Mouse (Mus musculus) liver, embryonic 16.5 days (tissue): ENCODE results near the gene Fyttd1. TPM values are rescaled to one million over a fixed set of nuclear protein-coding genes. Genes with fewer than 3 reads are reported as not detected.

Source experiments
- ATAC-seq: fragments of 200-750 bp; cut with Nextera tagmentation; 2 replicates; pipeline ENCODE4 v1.8.0; 2017; ENCODE audit warnings: low read depth, mild to moderate bottlenecking, moderate number of reproducible peaks, moderate library complexity
- H3K27ac ChIP-seq: fragments of 300-500 bp; sonication (generic); 2 replicates; pipeline ENCODE4 v1.5.1; 2014; ENCODE audit warnings: mild to moderate bottlenecking, low read length
- H3K27me3 ChIP-seq: fragments of 300-500 bp; sonication (generic); 2 replicates; pipeline ENCODE4 v1.6.1; 2014; ENCODE audit warnings: low read depth, low read length, mixed read lengths; ENCODE audit not compliant: control insufficient read depth, insufficient read depth
- H3K36me3 ChIP-seq: fragments of 300-500 bp; sonication (generic); 2 replicates; pipeline ENCODE4 v1.6.1; 2014; ENCODE audit warnings: mild to moderate bottlenecking; ENCODE audit not compliant: control insufficient read depth, insufficient read depth
- H3K4me1 ChIP-seq: fragments of 300-500 bp; sonication (generic); 2 replicates; pipeline ENCODE4 v1.6.1; 2014; ENCODE audit warnings: low read depth, low read length, mixed read lengths; ENCODE audit not compliant: control insufficient read depth
- H3K4me2 ChIP-seq: fragments of 300-500 bp; sonication (generic); 2 replicates; pipeline ENCODE4 v1.6.1; 2014; ENCODE audit warnings: low read depth, low read length, mixed read lengths
- H3K4me3 ChIP-seq: fragments of 300-500 bp; sonication (generic); 2 replicates; pipeline ENCODE4 v1.5.1; 2014; ENCODE audit warnings: low read depth, mild to moderate bottlenecking, low read length
- H3K9ac ChIP-seq: fragments of 300-500 bp; sonication (generic); 2 replicates; pipeline ENCODE4 v1.6.1; 2014; ENCODE audit warnings: low read depth, low read length
- H3K9me3 ChIP-seq: fragments of 300-500 bp; sonication (generic); replicated peaks from 2 replicates; pipeline ENCODE4 v1.6.1; 2016; ENCODE audit warnings: low read length; ENCODE audit not compliant: control insufficient read depth
- WGBS: fragments of 180-500 bp; shearing (Covaris S2); extraction: QIAGEN DNeasy Blood & Tissue Kit; methylation state at CpG from one replicate; pipeline ENCODE4 v1.1.7; 2014; ENCODE audit not compliant: insufficient replicate concordance; 5-methylcytosine and 5-hydroxymethylcytosine counted together
- polyA plus RNA-seq: library from polyadenylated mRNA; unstranded; fragments of >200 nt; fragmentation: Nextera tagmentation; extraction: Ambion mirVana; gene quantifications from 2 replicates; pipeline ENCODE4 v1.2.1, GENCODE M21; 2015

The Fyttd1 gene
- 24.9 and 27.0 TPM in 2 replicates for polyA plus RNA-seq

DNA sequence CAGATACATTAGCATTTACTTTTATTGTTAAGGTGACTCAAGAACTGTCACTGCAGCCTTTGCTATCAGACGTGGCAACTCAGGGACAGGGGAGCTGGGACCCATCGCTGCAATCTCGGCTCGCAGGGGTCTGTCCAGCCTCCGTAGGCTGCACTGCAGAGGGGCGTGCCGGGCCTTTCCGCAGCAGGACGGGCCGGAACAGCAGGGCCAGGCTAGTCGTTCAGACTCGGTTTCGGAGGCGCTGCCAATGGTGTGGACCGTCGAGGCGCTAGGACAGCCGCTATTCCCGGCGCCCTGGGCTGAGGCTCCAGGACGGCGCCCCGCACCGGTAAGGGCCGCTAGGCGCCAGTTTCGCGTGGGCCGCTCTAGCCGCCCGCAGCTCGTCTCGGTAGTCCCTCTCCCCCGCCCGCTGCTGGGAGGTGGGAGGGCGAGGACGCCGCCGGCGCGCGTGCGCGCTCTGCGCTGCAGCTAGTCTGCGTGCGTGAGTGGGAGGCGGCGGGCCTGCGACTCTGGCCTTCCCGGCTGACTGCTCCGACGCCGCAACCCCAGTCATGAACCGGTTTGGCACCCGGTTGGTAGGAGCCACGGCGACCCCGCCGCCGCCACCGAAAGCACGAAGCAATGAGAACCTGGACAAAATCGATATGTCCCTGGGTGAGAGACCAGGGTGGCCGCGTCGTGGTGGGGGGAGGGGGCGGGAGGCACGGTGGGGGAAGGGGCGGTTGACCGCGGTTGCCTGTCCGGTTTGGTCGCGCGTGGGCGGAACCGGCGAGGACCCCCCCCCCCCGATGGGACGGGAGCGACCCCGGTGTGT lies at the start of gene Fyttd1, which contains the start of gene Rubcn:
Fyttd1 (plus strand) TSS at position 158 of the 814 bp plus-strand sequence.
Rubcn (minus strand) TSS at position 424 of the 814 bp plus-strand sequence.
- H3K9ac ChIP-seq: peak within 1 kb of the TSS; percentile 83
- peaks cover 11% of the 10 kb centered on the region for H3K4me1 ChIP-seq
- ATAC-seq: peak; percentile 98
- H3K4me2 ChIP-seq: peak within 1 kb of the TSS; percentile 98
- peak within 1 kb of the TSS; percentile 74 for H3K27ac ChIP-seq
- H3K9me3 ChIP-seq: no peaks in the 10 kb centered on the region
- no peaks in the 10 kb centered on the region for H3K27me3 ChIP-seq
- under 1% methylated on average over 80 of the region's 83 CpGs for WGBS
- no peaks in the 10 kb centered on the region for H3K36me3 ChIP-seq
- H3K4me3 ChIP-seq: peak within 1 kb of the TSS; percentile 85

DNA sequence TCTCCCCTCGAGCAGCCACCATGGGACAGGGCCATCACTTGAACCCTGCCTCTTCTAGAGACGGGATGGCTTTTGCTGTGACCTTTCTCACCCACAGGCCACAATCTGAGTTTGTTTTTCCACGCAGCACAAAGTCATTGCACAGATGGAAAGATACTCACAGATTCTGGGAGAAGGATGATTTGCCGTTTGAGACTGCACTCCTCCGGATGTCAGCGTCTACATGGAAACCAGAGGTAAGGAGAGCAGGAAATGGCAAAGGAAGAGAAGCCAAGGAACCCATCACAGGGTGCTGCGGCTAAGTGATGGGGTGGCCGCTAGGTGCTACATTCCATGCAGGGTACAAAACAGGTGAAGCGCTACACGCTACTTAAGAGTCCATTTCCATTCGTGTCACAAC lies 48.2 kb upstream of the Fyttd1 start:
- Histone ChIP-seq H3K9ac (no peak overlapping the region), H3K4me2 (no peak overlapping the region), H3K27me3 (no peaks in the 10 kb centered on the region), H3K27ac (no peak overlapping the region), H3K4me3 (no peak overlapping the region), H3K4me1 (no peaks in the 10 kb centered on the region), H3K9me3 (no peaks in the 10 kb centered on the region), H3K36me3 (no peaks in the 10 kb centered on the region)
- no peak for ATAC-seq
- 79% methylated on average over 11 of the region's 11 CpGs for WGBS

DNA sequence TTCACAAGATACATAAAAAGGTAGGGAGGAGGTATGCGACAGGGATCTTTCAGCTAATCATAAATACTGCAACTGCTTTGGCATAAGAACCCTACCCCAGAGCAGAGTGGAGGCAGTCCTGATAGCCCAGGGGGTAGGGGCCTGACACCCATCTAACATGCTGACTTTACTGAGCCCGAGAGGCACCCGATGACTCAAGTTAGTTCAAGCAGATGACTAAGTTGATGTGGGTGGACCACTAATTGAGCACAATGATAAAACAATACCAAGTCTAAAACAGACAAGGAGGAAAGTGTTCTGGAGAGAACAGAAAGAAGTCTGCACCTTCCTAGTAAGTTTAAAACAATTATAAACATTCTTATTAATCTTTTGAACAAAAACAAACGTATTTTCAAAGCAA lies 45.8 kb upstream of the Fyttd1 start:
- 74% methylated on average over 4 of the region's 4 CpGs for WGBS

DNA sequence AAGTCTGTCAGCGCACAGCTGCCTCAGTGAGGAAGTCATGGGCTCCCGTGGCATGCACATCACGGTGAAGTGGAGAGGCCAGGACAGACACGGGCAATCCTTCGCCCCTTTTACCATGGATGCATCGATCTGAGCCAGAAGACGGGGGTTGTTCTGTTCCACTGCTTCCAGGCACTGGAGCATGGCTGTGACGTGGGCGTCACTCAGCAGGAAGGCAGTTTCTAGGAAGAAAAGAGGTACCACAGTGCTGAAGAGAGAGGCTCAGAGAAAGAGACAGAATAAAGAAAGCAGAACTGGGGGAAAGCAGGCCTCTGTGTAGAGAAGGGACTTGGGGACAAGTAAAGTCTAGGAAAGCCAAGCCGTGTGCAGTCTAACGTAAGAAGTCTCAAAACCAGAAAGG lies 30.2 kb upstream of the Fyttd1 start:
- Histone ChIP-seq H3K36me3 (peaks cover 6% of the 10 kb centered on the region; the same call in 1 of the 2 replicates), H3K27me3 (no peaks in the 10 kb centered on the region), H3K4me3 (no peak overlapping the region), H3K9me3 (no peaks in the 10 kb centered on the region), H3K4me2 (no peak overlapping the region), H3K9ac (no peak overlapping the region), H3K4me1 (no peaks in the 10 kb centered on the region), H3K27ac (no peak overlapping the region)
- WGBS: 78% methylated on average over 11 of the region's 11 CpGs
- ATAC-seq: no peak

More for the DNA sequence above, 45.8 kb upstream of the Fyttd1 start:
- Histone ChIP-seq H3K27ac (no peak overlapping the region), H3K36me3 (no peaks in the 10 kb centered on the region), H3K4me3 (no peak overlapping the region), H3K4me2 (no peak overlapping the region), H3K27me3 (no peaks in the 10 kb centered on the region), H3K4me1 (no peaks in the 10 kb centered on the region), H3K9me3 (no peaks in the 10 kb centered on the region), H3K9ac (no peak overlapping the region)
- ATAC-seq: no peak

DNA sequence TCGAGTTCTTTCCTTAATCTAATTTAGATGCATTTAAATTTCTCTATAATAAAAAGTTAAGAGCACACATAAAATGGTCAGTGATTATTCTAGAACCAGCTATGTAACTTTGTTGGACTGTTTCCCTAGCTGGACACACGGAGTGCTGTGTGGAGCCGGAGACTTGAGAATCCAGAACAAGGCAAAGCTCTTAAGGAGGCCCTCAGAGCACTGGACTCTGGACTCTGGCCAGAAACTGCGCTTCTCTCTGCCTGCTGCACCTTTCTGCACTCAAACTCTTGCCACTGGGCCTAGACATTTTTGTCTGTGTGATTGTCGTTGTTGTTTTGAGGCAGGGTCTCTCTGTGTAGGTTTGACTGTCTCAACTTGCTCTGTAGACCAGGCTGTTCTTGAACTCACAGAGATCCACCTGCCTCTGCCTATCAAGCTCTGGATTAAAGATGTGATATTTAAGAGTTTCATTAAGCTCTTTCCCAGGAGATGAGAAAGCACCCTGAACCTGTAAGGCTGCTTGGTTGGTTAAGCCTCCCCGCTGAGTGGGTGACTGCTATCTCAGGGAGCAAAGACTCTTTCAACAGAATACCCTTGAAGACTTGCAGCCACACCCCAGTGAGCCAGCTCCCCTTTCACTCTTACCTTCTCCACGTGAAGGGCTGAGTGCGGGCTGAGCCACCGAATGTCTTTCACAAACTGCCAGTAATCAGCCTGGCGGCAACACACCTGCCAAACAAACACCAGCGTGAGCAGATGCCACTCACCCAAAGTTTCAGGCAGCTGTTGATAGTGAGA lies 28.1 kb upstream of the Fyttd1 start:
- 78% methylated on average over 11 of the region's 11 CpGs for WGBS
- H3K9me3 ChIP-seq: no peaks in the 10 kb centered on the region
- no peak overlapping the region for H3K27ac ChIP-seq
- no peak overlapping the region for H3K4me2 ChIP-seq
- H3K4me1 ChIP-seq: peaks cover under 1% of the 10 kb centered on the region
- peaks cover 6% of the 10 kb centered on the region; the same call in 1 of the 2 replicates for H3K36me3 ChIP-seq
- H3K9ac ChIP-seq: no peak overlapping the region
- ATAC-seq: no peak
- H3K4me3 ChIP-seq: no peak overlapping the region
- no peaks in the 10 kb centered on the region for H3K27me3 ChIP-seq

DNA sequence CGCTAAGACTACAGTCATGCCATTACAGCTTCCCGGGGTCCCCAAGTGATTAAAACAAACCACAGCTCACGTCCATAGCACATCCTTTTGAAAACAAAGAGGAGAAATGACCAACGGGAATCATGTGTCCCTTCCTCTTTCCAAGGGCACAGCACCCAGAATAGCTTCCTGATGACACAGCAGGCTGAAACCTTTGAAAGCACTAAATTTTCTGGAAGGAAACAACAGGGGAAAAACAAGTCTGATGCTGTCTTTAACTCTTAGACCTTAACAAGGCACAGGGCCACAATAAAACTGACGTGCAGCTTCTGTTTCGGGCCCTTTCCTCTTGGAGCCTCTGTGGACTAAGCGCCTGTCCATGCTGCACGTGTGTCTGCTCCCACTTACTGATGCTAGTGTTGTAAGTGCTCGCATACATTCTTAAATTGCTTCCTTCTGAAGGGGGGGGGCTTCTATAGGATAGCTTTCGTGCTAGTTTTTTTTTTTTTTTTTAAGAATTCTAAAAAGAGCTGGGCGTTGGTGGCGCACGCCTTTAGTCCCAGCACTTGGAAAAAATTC lies 23.7 kb upstream of the Fyttd1 start:
- Histone ChIP-seq H3K27ac (no peak overlapping the region), H3K4me1 (peaks cover 4% of the 10 kb centered on the region), H3K9me3 (no peaks in the 10 kb centered on the region), H3K4me2 (no peak overlapping the region), H3K36me3 (no peaks in the 10 kb centered on the region), H3K27me3 (no peaks in the 10 kb centered on the region), H3K4me3 (no peak overlapping the region), H3K9ac (no peak overlapping the region)
- no peak for ATAC-seq
- 46% methylated on average over 13 of the region's 13 CpGs for WGBS

DNA sequence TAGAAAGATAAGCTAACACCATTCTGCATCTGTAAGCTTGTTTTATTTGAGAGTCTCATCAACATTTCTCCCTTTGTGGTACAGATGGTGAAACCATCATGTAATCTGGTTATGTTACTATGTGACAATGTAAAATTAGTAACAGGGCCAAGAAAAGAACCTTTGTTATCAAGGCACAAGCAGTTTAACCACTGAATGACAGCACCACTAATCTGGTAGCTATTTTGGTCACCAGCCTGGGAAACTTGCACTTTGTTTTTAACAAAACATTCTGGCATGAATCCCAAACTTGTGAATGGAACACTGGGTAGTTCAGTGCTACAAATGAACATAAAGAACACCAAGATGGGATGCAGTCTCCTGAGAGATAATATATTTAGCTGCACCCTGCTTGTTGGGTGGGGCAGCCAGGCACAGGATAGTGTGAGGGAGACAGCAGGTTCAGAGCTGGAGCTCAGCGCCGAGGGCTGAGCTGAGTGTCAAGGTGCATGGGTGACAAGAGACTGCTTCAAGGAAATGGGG lies 23.2 kb upstream of the Fyttd1 start:
- no peaks in the 10 kb centered on the region for H3K36me3 ChIP-seq
- H3K27ac ChIP-seq: no peak overlapping the region
- no peak overlapping the region for H3K9ac ChIP-seq
- 32% methylated on average over 2 of the region's 2 CpGs for WGBS
- no peak overlapping the region for H3K4me2 ChIP-seq
- H3K4me3 ChIP-seq: no peak overlapping the region
- no peak for ATAC-seq
- no peaks in the 10 kb centered on the region for H3K9me3 ChIP-seq
- H3K27me3 ChIP-seq: no peaks in the 10 kb centered on the region
- peaks cover 4% of the 10 kb centered on the region for H3K4me1 ChIP-seq

DNA sequence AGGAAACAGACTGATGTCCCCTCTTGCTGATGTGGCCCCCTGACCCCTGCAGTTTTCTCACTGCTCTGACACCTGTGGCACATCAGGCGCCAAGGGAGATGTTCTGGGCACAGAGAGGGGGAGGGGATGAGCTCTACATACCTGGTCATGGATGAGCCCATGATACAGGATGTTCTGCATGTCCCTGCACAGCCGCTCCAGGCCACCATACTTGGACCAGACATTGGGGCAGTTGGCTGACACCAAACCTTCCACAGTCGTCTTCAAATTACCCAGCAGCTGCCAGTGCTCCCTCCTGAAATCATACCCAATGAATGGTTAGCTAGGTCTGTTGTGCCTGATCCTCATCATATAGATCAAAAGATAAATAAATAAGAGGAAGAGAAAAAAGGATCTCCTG lies 20.5 kb upstream of the Fyttd1 start:
- Histone ChIP-seq H3K9ac (no peak overlapping the region), H3K27me3 (no peaks in the 10 kb centered on the region), H3K4me3 (no peak overlapping the region), H3K4me1 (peaks cover 4% of the 10 kb centered on the region), H3K36me3 (peaks cover 2% of the 10 kb centered on the region; the same call in 1 of the 2 replicates), H3K4me2 (no peak overlapping the region), H3K9me3 (no peaks in the 10 kb centered on the region), H3K27ac (no peak overlapping the region)
- WGBS: 67% methylated on average over 3 of the region's 3 CpGs
- no peak for ATAC-seq
